ENCODE assay signal across 10 mouse cellular contexts in the genomic region with DNA sequence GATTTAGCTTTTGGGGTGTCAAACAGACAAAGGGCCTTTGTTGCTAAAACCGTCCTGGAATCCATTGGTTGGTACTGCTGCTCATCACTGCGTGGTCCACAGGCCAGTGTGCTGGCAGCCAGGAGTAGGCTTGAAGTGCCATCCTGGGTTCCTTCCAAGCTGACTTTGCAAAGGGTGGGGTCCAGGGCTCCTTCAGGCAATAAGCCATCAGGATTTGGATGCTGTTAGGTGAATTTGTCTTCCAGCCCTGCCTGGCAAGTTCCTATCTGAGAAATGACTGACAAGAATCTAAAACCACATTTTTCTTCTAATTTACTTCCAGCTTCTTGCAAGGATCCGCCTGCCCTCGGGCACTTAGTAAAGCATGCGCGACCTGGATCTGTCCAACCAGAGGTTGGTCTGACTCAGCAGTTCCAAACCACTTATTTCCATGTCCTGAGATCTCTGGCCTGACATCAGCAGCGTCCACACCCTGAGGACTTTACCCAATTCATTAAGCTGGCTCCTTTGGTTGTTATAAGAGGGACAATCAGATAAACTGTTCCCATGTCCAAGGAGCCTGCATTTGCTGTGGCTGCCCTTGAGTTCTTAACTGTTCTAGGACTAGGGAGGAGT. TPM values are rescaled to one million over a fixed set of nuclear protein-coding genes. Genes with fewer than 3 reads are reported as not detected.
DNase-seq lines count a peak whose midpoint lies in the region; ATAC-seq and TF ChIP-seq lines count a peak whose summit lies in the region.
"Had no signal": no experiment of that assay in that cellular context is flagged by ENCODE, and none has a peak within 500 bp of the region (broad histone marks: within the 10 kb centered on the region; RNA-seq: fewer than 3 reads in every experiment).

No protein-coding gene starts in this region.

- H3K4me2 ChIP-seq in midbrain, embryonic 12.5 days (replicated peaks): no peak overlapping the region
- H3K4me2 ChIP-seq: heart, embryonic 11.5 days; lung, embryonic 15.5 days had no signal

- peak overlapping the region; percentile 49 for H3K27ac ChIP-seq in gastrocnemius, adult 2 months
- peak overlapping the region; percentile 60; the same call in 1 of the 2 replicates for H3K27ac ChIP-seq in midbrain, embryonic 12.5 days (replicated peaks)
- H3K27ac ChIP-seq: lung, embryonic 15.5 days had no signal

- intact Hi-C loops in gastrocnemius, adult 2 months (cut with DNase I): no loop called here

- H3K36me3 ChIP-seq in midbrain, embryonic 12.5 days: no peaks in the 10 kb centered on the region

- no peaks in the 10 kb centered on the region for H3K27me3 ChIP-seq in midbrain, embryonic 12.5 days
- H3K27me3 ChIP-seq: lung, embryonic 15.5 days had no signal

- H3K9ac ChIP-seq in midbrain, embryonic 12.5 days (replicated peaks): no peak overlapping the region
- H3K9ac ChIP-seq: lung, embryonic 15.5 days had no signal

- ATAC-seq in midbrain, embryonic 12.5 days (ENCODE audit: low FRiP score, low read depth): no peak

- H3K4me1 ChIP-seq in midbrain, embryonic 12.5 days: peaks cover 15% of the 10 kb centered on the region

- DNase-seq in gastrocnemius, adult 2 months: peak; percentile 36
- no peak for DNase-seq in gastrocnemius, postnatal 25 days
- DNase-seq in ES-CJ7 (ENCODE audit: low read depth, low spot score): peak; percentile 53
- peak; percentile 58 to 66 for DNase-seq in cerebellum, postnatal 25 days
- DNase-seq in right cerebral cortex, adult 2 months (ENCODE audit: low spot score in 2 of 2): no peak
- no peak for DNase-seq in thymus, postnatal 36 days
- DNase-seq in right cerebral cortex, postnatal 10 days (ENCODE audit: low spot score in 2 of 2): no peak

- TF ChIP-seq CTCF in gastrocnemius, adult 2 months (IDR thresholded peaks at IDR 0.05): no peak

- H3K9me3 ChIP-seq in midbrain, embryonic 12.5 days: no peaks in the 10 kb centered on the region
- H3K9me3 ChIP-seq: lung, embryonic 15.5 days had no signal

- 84% methylated on average over 7 of the region's 7 CpGs for WGBS in midbrain, embryonic 12.5 days

- no peak overlapping the region for H3K4me3 ChIP-seq in gastrocnemius, adult 2 months
- H3K4me3 ChIP-seq in midbrain, embryonic 12.5 days: no peak overlapping the region
- H3K4me3 ChIP-seq: lung, embryonic 15.5 days had no signal

RNA-seq across cellular contexts. Expression of a gene that starts 20.6 kb away (rescaled TPM):
- total RNA-seq in gastrocnemius, adult 2 months (2021): 1 to 10 TPM; 3.9 to 8.8 TPM
- 1 to 10 TPM; 5.4 to 6.8 TPM for total RNA-seq in gastrocnemius, postnatal 25 days (2021)
- polyA plus RNA-seq in midbrain, embryonic 12.5 days (2016; fragmentation: Nextera tagmentation; extraction: Ambion mirVana): 0.54 and 0.92 TPM in 2 replicates

Comparison
In these comparisons a context has a peak if more than half of its experiments do, and no peak if none do; other contexts are left out.
1. DNase-seq: peak in gastrocnemius, adult 2 months (single experiment), ES-CJ7 (single experiment) and cerebellum, postnatal 25 days (2 of 2); none in gastrocnemius, postnatal 25 days (single experiment), right cerebral cortex, adult 2 months (0 of 2), thymus, postnatal 36 days (0 of 2) and right cerebral cortex, postnatal 10 days (0 of 2).